Mouse (Mus musculus): ENCODE results near the gene Cbs.
A peak's percentile ranks its signal among the peaks of the same experiment; 100 is the strongest.

Gene Cbs

DNA sequence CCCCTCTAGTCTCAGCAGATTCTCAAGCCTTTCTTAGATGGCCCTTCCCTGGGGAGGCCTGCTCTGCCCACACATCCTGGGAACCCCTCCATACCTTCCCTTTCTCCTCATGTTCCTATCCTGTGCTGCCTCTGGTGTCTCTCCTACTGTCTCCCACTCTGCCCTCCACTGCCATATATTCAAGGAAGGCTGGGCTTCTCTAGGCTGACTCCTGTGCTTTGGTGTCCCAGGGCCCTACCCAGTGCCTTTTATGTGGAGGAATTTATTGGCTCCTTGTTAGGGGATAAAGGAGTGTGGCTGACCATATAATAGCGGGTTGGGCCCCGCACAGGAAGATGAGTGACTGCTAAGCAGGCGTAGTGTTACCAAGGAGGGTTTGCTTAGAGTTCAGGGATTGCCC is 53.9 kb downstream of the Cbs start:
- no peak for DNase-seq

DNA sequence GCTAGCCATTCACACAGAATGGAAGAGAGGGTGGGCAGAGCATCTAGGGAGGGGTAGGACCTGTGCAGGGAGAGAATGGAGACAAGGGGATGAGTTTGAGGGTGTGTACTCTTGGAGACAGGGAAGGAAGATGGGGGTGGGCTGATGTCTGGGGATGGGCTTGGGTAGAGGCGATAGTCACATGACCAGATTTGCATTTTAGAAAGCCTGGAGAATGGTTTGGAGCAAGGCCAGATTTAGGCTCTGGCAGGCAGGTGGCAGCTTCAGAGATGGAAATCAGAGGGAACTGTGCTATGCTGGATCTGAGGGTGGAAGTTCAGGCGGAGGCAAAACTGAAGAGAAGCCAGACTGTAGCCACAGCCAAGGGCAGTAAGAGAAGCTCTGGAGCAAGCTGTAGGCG is 56.7 kb downstream of the Cbs start:
- DNase-seq = no peak

GRCm38 (mm10) chr17:31576394-31577175 is 60.5 kb downstream of the Cbs start:
- no peak for DNase-seq

GRCm38 (mm10) chr17:31574662-31575061 is 62.4 kb downstream of the Cbs start:
- no peak for DNase-seq

GRCm38 (mm10) chr17:31571689-31572088 is 65.3 kb downstream of the Cbs start:
- no peak for DNase-seq

DNA sequence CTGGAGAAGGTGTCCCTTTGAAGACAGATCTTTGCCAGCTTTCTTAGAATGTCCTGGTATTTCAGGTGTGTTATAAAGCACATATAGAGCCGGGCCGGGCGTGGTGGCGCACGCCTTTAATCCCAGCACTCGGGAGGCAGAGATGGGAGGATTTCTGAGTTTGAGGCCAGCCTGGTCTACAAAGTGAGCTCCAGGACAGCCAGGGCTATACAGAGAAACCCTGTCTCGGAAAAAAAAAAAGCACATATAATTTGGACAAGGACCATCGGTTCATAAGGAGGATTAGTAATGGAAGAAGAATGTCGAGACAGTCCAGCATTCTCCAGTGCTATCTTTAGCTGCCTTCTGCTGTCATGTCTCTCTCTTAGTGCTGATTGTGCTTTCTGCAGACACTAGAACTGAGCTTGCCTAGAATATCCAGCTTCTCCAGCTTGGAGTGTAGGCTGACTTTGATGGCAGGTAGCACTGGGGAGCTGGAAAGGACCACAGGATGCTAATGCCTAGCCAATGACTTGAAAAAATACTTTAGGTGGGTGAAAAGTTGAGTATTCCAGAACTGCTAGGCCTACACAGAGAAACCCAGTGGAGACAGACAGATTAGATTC is 66.6 kb downstream of the Cbs start:
- DNase-seq = peak; percentile 24

DNA sequence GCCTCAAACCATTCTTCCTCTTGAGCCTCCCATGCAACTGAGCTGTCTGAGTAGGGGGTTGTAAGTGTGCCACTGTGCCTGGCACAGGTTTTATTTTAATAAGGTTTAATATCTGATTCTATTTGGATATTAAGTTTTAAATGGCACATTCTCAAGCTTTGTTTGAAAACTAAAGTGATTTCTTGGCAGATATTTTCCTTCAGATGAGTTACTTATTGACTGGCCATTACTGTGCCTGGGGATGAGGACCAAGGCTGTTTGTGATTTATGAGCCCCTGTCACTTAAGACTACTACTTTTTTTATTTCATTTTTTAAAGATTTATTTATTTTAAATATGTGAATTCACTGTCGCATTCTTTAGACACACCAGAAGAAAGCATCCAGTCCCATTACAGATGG is 67.3 kb downstream of the Cbs start:
- no peak for DNase-seq

GRCm38 (mm10) chr17:31566276-31566675 is 70.8 kb downstream of the Cbs start:
- no peak for DNase-seq

DNA sequence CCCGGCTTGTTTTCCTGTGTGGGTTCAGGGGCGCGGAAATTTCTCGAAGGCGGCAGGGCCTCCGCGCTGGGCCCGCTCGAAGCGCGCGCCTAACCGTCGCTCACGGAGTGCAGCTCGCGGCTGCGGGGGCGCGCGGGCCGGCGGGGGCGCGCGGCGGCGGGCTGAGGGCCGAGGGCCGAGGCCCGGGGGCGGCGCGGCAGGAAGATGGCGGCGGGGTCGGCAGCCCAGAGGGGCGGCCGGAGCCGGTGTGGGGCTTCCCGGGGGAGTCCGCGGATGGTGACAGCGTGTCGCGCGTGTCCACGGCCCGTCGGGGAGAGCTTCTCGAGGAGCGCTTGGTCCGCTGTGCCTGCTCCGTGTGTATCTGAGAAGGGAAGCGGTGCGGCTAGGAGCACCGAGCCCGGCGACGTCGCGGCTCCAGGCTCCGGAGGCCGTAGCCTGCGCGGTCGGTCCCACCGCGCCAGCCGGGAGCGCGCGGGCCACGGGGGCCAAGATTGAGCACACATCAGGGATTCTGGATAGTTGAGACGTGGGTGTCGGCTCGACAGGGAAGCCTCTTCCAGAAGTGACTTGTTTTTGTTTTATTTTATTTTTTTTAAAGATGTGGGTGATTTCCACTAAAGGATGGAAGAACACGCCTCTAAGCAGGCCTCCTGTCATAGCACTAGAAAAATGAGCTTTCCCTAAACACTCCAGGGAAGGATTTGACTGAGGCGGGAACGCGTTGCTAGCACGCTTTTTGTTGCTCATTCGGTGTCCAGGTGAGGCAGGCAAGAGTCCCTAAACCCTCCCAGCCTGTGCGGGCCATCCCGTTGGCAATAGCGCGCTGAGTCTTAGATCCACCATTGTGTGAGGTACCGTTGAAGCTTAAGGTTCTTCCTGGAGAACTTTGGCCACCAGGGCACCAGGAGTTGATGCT is 71.6 kb downstream of the Cbs start:
- DNase-seq = peak; percentile 72

DNA sequence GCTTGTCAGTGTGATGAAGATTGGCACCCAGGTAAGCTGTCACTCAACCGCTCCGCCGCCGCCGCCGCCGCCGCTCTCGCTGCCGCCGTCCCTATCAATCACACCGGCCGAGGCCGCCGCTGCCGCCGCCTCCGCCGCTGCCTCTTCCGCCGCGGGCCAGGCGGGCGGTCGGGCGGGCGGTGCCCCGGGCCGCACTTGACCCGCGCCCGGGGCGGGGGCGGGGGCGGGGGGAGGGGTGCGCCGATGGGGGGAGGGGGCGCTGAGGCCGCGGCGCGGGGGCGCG is 72.2 kb downstream of the Cbs start:
- no peak for DNase-seq

DNA sequence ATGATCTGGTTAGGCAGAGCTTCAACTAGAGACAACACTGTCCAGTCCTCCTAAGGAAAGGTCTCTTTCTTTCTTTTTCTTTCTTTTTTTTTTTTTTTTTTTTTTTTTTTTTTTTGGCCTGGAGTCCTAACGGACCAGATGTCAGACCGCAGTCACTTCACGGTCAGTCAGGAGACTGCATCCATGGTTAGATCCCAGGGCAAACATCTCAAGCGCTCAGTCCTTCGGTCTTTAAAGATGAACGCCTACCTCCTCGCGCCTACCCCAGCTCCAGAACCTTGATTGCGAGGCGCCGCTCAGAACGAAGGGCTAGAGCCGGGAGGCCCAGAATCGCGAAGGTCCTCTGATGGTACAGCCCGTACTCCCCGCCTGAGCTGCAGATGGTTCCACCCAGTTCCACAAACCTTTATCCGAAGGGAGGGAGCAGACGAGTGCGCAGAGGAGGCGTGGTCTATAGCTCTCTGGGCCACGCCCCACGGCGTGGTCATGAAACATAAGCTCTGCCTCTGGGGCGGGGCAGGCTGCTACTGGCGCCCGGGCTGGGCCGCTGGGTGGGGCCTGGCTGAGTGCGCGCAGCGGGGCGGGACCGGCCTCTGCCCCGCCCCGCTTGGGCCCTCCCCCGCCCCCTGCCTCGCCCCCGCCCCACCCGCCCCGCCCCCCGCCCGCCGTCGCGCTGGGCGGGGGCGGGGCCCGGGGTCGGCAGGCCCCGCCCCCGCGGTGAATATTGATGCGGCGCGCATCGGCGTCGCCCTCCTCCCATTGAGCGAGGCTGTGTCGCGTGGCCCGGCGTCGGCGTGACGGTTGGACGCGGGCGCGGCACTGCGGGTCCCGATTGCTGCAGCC is 72.8 kb downstream of the Cbs start, which contains the start of gene Pknox1:
Gene Pknox1 (plus strand): TSS at position 720 of the 843 bp plus-strand sequence.
- DNase-seq = peak; percentile 98

- peak; percentile 28 for DNase-seq
Measured at GRCm38 (mm10) chr17:31563632-31564014, 73.4 kb downstream of the Cbs start.

- DNase-seq = no peak
Measured at GRCm38 (mm10) chr17:31559021-31559789, 77.8 kb downstream of the Cbs start.
